Mouse (Mus musculus) stomach, adult 2 months (tissue): ENCODE measurements around the gene Il17f. TPM values are rescaled to one million over a fixed set of nuclear protein-coding genes. Genes with fewer than 3 reads are reported as not detected.

ENCODE experiments used
- polyA plus RNA-seq: library from polyadenylated mRNA; depleted of rRNA; stranded (reverse); fragments of >200 nt; gene quantifications from 2 replicates; pipeline ENCODE4 v1.2.3, GENCODE M21; 2012; rRNA removed

The Il17f gene
- not detected in 2 replicates for polyA plus RNA-seq

GRCm38 (mm10) chr1:20790517-20790916 lies at the start of gene Il17f:
Gene Il17f (minus strand): TSS chr1:20790617.

GRCm38 (mm10) chr1:20819771-20820605 lies 29.6 kb upstream of the Il17f start, which contains the start of gene Mcm3:
Gene Mcm3 (minus strand): TSS chr1:20820312.

GRCm38 (mm10) chr1:20730903-20731302 lies 59.5 kb downstream of the Il17f start, which contains the start of gene Il17a:
Gene Il17a (plus strand): TSS chr1:20730905.

Other genes starting within 250 kb of the Il17f start
- 0.06 and 0.19 TPM in 2 replicates for gene Pkhd1, start 172.6 kb downstream of the Il17f start, polyA plus RNA-seq
- not detected in 2 replicates for gene Il17a, start 59.7 kb downstream of the Il17f start, polyA plus RNA-seq
- 2.9 and 4.2 TPM in 2 replicates for gene Mcm3, start 29.7 kb upstream of the Il17f start, polyA plus RNA-seq
- gene Paqr8, start 100.0 kb upstream of the Il17f start, polyA plus RNA-seq, result 37.3 and 41.6 TPM in 2 replicates
- gene Efhc1, start 161.0 kb upstream of the Il17f start, polyA plus RNA-seq, result 0.29 and 0.55 TPM in 2 replicates